Comparison of ENCODE assay signal across 12 mouse cellular contexts in the genomic region with DNA sequence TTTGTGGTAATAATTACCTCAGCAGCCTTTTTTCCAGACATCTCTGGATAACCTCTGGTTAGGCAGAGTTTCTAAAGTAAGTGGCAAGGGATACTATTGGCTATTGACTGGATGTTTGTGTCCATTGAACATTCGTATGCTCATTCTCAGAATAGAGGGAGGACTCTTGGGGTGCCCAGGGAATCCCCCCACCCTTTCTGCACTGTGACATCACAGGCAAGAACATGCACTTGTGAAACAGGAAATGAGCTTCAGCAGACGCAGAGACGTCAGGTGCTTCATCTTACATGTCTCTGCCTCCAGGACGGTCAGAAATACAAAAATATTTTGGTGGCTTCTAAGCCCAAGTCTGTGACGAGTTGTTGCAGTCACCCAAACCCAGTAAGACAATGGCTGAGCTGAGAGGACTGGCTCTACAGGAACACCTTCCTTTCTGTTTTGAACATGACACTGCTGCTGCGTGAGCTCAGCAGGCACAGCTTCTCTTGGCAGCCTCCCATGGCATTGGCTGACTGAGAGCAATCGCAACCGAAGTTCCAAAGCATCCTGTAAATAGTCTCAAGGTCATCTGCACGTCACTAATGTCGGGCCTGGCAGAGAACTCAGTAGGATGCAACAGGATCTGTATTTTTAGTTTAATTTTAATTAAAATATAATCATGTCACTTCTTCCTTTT.
DNase-seq lines count a peak whose midpoint lies in the region; ATAC-seq and TF ChIP-seq lines count a peak whose summit lies in the region.
"Had no signal": no experiment of that assay in that cellular context is flagged by ENCODE, and none has a peak within 500 bp of the region (broad histone marks: within the 10 kb centered on the region; RNA-seq: fewer than 3 reads in every experiment).

No protein-coding gene starts in this region.

- H3K9ac ChIP-seq in heart, embryonic 12.5 days = no peak overlapping the region
- H3K9ac ChIP-seq in CH12.LX (ENCODE audit: insufficient read depth, low read depth) = no peak overlapping the region
- H3K9ac ChIP-seq: forebrain, embryonic 12.5 days had no signal

- no peak for TF ChIP-seq EP300 in CH12.LX (IDR thresholded peaks at IDR 0.05; ENCODE audit: low read length)

- H3K27ac ChIP-seq in heart, embryonic 12.5 days (ENCODE audit: poor library complexity, severe bottlenecking) = no peak overlapping the region
- no peak overlapping the region for H3K27ac ChIP-seq in CH12.LX (ENCODE audit: insufficient read depth, low read depth)
- H3K27ac ChIP-seq: forebrain, embryonic 12.5 days; macrophage had no signal

- dilution Hi-C loops in CH12.LX (cut with MboI; ENCODE audit: extremely low pct_ligation_motif_present, extremely low pct_unique_long_range_greater_than_20kb, low sequenced_read_pairs) = no loop called here

- peak; percentile 3 for DNase-seq in heart, adult 8-10 months (ENCODE audit: low spot score)
- DNase-seq in CH12.LX (ENCODE audit: extremely low read depth) (peak; percentile 86), MN1 (ENCODE audit: low spot score) (no peak)
- peak; percentile 60 for DNase-seq in adrenal gland, postnatal 25 days
- peak; percentile 75 to 79 for DNase-seq in cerebellum, postnatal 14 days
- DNase-seq in spleen, postnatal 14 days (ENCODE audit: low spot score in 2 of 2) = no peak
- no peak for DNase-seq in layer of hippocampus, adult 9-11 months
- DNase-seq: kidney, adult 11 months had no signal

- no peak for TF ChIP-seq CTCF in CH12.LX (conservative IDR thresholded peaks at IDR 0.05 in 1 of 2, IDR thresholded peaks at IDR 0.05 in 1 of 2; ENCODE audit: low read depth in 2 of 2, low read length in 2 of 2)

- 48% methylated on average over 10 of the region's 10 CpGs for WGBS in heart, embryonic 12.5 days

- H3K4me2 ChIP-seq in heart, embryonic 12.5 days = no peak overlapping the region
- H3K4me2 ChIP-seq in CH12.LX (ENCODE audit: insufficient read depth, low read depth, poor library complexity, severe bottlenecking) = no peak overlapping the region
- H3K4me2 ChIP-seq: forebrain, embryonic 12.5 days had no signal

- TF ChIP-seq POLR2A in CH12.LX (IDR thresholded peaks at IDR 0.05; ENCODE audit: low read depth, low read length) = no peak

- H3K79me2 ChIP-seq in CH12.LX (replicated peaks; ENCODE audit: control insufficient read depth, extremely low read depth, insufficient read depth, poor library complexity, severe bottlenecking) = no peaks in the 10 kb centered on the region

- no peaks in the 10 kb centered on the region for H3K27me3 ChIP-seq in heart, embryonic 12.5 days (replicated peaks)
- H3K27me3 ChIP-seq in CH12.LX (replicated peaks) = no peaks in the 10 kb centered on the region
- H3K27me3 ChIP-seq: forebrain, embryonic 12.5 days had no signal

- peaks cover 4% of the 10 kb centered on the region; the same call in 1 of the 2 replicates for H3K4me1 ChIP-seq in heart, embryonic 12.5 days (replicated peaks)
- H3K4me1 ChIP-seq in CH12.LX (ENCODE audit: control insufficient read depth in 1 of 2, insufficient read depth in 2 of 2) = peaks cover 0 to 55% of the 10 kb centered on the region in 2 experiments; a peak in 2 of 4 replicates
- H3K4me1 ChIP-seq: forebrain, embryonic 12.5 days had no signal

- no peak for ATAC-seq in heart, embryonic 12.5 days (ENCODE audit: insufficient number of reproducible peaks, low FRiP score)
- ATAC-seq: CD4-positive, CD25-positive, alpha-beta regulatory T cell, adult 4 months had no signal

- H3K4me3 ChIP-seq in heart, embryonic 12.5 days = no peak overlapping the region
- no peak overlapping the region for H3K4me3 ChIP-seq in CH12.LX (replicated peaks in 1 of 3; ENCODE audit: low read depth in 2 of 3, low read length in 2 of 3, poor library complexity in 1 of 3)
- H3K4me3 ChIP-seq: forebrain, embryonic 12.5 days had no signal

- no peak for TF ChIP-seq RAD21 in CH12.LX (IDR thresholded peaks at IDR 0.05; ENCODE audit: low read depth, low read length)

- in situ Hi-C loops in CH12.LX (cut with MboI; ENCODE audit: low pct_ligation_motif_present, low pct_unique_long_range_greater_than_20kb, low sequenced_read_pairs) = no loop called here

- no peaks in the 10 kb centered on the region for H3K36me3 ChIP-seq in heart, embryonic 12.5 days
- H3K36me3 ChIP-seq in CH12.LX (replicated peaks in 1 of 2; ENCODE audit: control insufficient read depth in 1 of 2, insufficient read depth in 1 of 2, low read length in 1 of 2) = no peaks in the 10 kb centered on the region
- H3K36me3 ChIP-seq: forebrain, embryonic 12.5 days had no signal

- H3K9me3 ChIP-seq in heart, embryonic 12.5 days (replicated peaks) = no peaks in the 10 kb centered on the region
- H3K9me3 ChIP-seq in CH12.LX (replicated peaks; ENCODE audit: low read length) = no peaks in the 10 kb centered on the region
- H3K9me3 ChIP-seq: forebrain, embryonic 12.5 days had no signal

TF ChIP-seq in CH12.LX, 34 proteins besides CTCF, POLR2A, EP300 and RAD21:
- no peak for TF ChIP-seq HCFC1 (IDR thresholded peaks at IDR 0.05; ENCODE audit: low read depth, low read length)
- no peak for TF ChIP-seq E2F4 (IDR thresholded peaks at IDR 0.05; ENCODE audit: insufficient replicate concordance, low read depth, low read length)
- TF ChIP-seq POLR2AphosphoS2 (IDR thresholded peaks at IDR 0.05; ENCODE audit: low read depth, low read length) = no peak
- no peak for TF ChIP-seq GABPA (IDR thresholded peaks at IDR 0.05; ENCODE audit: insufficient replicate concordance, low read depth, low read length)
- no peak for TF ChIP-seq ZC3H11A (IDR thresholded peaks at IDR 0.05; ENCODE audit: low read depth, low read length)
- TF ChIP-seq BHLHE40 (IDR thresholded peaks at IDR 0.05; ENCODE audit: low read depth, low read length) = peak; percentile 30; the same call in 1 of the 2 replicates
- TF ChIP-seq TCF12 (IDR thresholded peaks at IDR 0.05; ENCODE audit: low read depth, low read length) = no peak
- no peak for TF ChIP-seq ZMIZ1 (IDR thresholded peaks at IDR 0.05; ENCODE audit: low read depth, low read length)
- TF ChIP-seq JUN (IDR thresholded peaks at IDR 0.05; ENCODE audit: insufficient read depth, low read depth, low read length) = no peak
- no peak for TF ChIP-seq MXI1 (IDR thresholded peaks at IDR 0.05; ENCODE audit: low read depth, low read length)
- no peak for TF ChIP-seq ZKSCAN1 (IDR thresholded peaks at IDR 0.05; ENCODE audit: borderline replicate concordance, low read depth, low read length)
- no peak for TF ChIP-seq NELFE (IDR thresholded peaks at IDR 0.05; ENCODE audit: low read depth, low read length)
- no peak for TF ChIP-seq USF1 (IDR thresholded peaks at IDR 0.05; ENCODE audit: low read depth, low read length)
- peak; percentile 76 for TF ChIP-seq ETS1 (conservative IDR thresholded peaks at IDR 0.05; ENCODE audit: low read depth, low read length)
- no peak for TF ChIP-seq NRF1 (IDR thresholded peaks at IDR 0.05; ENCODE audit: low read depth, low read length)

Comparison
In these comparisons a context has a peak if more than half of its experiments do, and no peak if none do; other contexts are left out.
1. DNase-seq: peak in heart, adult 8-10 months (single experiment), CH12.LX (single experiment), adrenal gland, postnatal 25 days (single experiment) and cerebellum, postnatal 14 days (2 of 2); none in spleen, postnatal 14 days (0 of 2), MN1 (single experiment) and layer of hippocampus, adult 9-11 months (single experiment).